Mouse (Mus musculus): ENCODE measurements around the gene Tm9sf4.

DNA sequence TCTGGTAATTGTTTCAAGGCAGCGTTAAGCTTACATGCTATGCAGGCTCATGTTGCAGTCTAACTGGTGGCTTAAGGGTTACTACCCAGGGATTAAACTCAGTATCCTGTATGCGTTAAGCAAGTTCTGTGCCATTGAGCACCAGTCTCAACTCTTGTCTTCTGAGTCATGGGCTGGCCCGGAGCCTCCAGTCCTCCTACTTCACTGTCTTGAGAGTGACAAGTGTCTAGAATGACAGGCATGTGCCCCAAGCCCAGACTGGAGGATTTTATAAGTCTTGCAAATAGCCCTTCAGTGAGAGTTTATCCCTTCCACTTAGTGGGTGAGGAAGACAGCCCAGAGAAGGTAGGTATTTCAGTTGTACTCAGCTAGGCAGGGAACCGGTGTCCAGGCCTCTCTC lies 24.9 kb upstream of the Tm9sf4 start:
- TF ChIP-seq CTCF (IDR thresholded peaks at IDR 0.05; ENCODE audit: control insufficient read depth, insufficient read depth, insufficient read length) (no peak), USF1 (IDR thresholded peaks at IDR 0.05; ENCODE audit: low read depth) (no peak), CEBPB (IDR thresholded peaks at IDR 0.05; ENCODE audit: low read depth) (no peak), MYOD1 (IDR thresholded peaks at IDR 0.05; ENCODE audit: control insufficient read depth, insufficient read length, low read depth) (no peak), FOSL1 (IDR thresholded peaks at IDR 0.05; ENCODE audit: insufficient read depth, low read length, poor library complexity, severe bottlenecking) (no peak), MAX (IDR thresholded peaks at IDR 0.05) (no peak), MYOG (IDR thresholded peaks at IDR 0.05; ENCODE audit: control insufficient read depth, extremely low read depth, insufficient read length) (no peak)
